In genomic region chr4:139836681-139837080, GRCm38 (mm10) we compare ENCODE assay signal across 19 mouse cellular contexts. TPM values are rescaled to one million over a fixed set of nuclear protein-coding genes. Genes with fewer than 3 reads are reported as not detected.
"Had no signal": no experiment of that assay in that cellular context is flagged by ENCODE, and none has a peak within 500 bp of the region (broad histone marks: within the 10 kb centered on the region; RNA-seq: fewer than 3 reads in every experiment).

No protein-coding gene starts in this region.

- ATAC-seq: liver, postnatal 0 days had no signal

- H3K4me1 ChIP-seq: liver, embryonic 13.5 days; megakaryocyte, embryonic 14.5 days had no signal

- H3K4me3 ChIP-seq: limb, embryonic 12.5 days; liver, embryonic 13.5 days; lung, embryonic 15.5 days; megakaryocyte, embryonic 14.5 days; neural tube, embryonic 13.5 days had no signal

- H3K27ac ChIP-seq: kidney, postnatal 0 days; limb, embryonic 12.5 days; liver, embryonic 13.5 days; lung, embryonic 15.5 days; macrophage; neural tube, embryonic 13.5 days had no signal

- H3K9ac ChIP-seq: limb, embryonic 12.5 days; liver, embryonic 13.5 days; liver, postnatal 0 days; lung, embryonic 15.5 days; neural tube, embryonic 13.5 days had no signal

- H3K36me3 ChIP-seq: limb, embryonic 12.5 days; liver, embryonic 13.5 days; lung, embryonic 15.5 days; neural tube, embryonic 13.5 days had no signal

- H3K4me2 ChIP-seq: limb, embryonic 12.5 days; liver, embryonic 13.5 days; lung, embryonic 15.5 days had no signal

- DNase-seq: kidney, adult 11 months; kidney, adult 9 months; kidney, postnatal 36 days; layer of hippocampus, adult 9-11 months; layer of hippocampus, postnatal 36 days; liver; liver, embryonic 13.5 days; liver, postnatal 0 days; lung, postnatal 14 days; right cerebral cortex, adult 18-20 months; right cerebral cortex, postnatal 25 days; thymus, postnatal 36 days had no signal

- H3K9me3 ChIP-seq: liver, embryonic 13.5 days; lung, embryonic 15.5 days; neural tube, embryonic 13.5 days had no signal

RNA-seq across cellular contexts. Expression of gene Pax7, which starts 3.4 kb away (rescaled TPM):
- polyA plus RNA-seq: kidney, postnatal 0 days; liver, embryonic 13.5 days; liver, postnatal 0 days; macrophage; small intestine, adult 2 months had no signal
